Mouse (Mus musculus) embryo, embryonic 10 days (tissue): ENCODE measurements around the gene Caml.
"Not testable (repeated sequence)": the region's sequence is repeated elsewhere in the genome, so short reads cannot be mapped to it uniquely, and the experiment has no call there.

Experiments used
- DNase-seq: peaks from one replicate; pipeline ENCODE4 v3.0.0-alpha.2; 2015; ENCODE audit warnings: low spot score

Caml gene

DNA sequence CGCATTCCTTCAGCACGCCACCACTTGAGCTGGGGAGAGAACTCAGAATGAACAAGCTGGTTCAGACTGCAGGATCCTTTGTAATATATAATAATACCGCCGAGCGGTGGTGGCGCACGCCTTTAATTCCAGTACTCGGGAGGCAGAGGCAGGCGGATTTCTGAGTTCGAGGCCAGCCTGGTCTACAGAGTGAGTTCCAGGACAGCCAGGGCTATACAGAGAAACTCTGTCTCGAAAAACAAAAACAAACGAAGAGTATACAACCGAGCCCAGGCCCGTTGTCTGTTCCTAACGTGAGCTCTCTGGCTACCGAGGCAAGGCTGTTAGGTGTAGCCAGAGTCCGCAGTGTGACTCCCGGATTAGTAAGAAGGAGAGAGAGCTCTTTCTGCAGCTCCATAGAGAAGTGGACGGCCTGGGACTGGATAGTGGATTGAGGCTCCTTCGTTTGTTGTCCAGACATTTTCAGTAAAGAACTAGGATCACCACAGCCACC, 603 bp upstream of the Caml start:
- DNase-seq: not testable (repeated sequence)

DNA sequence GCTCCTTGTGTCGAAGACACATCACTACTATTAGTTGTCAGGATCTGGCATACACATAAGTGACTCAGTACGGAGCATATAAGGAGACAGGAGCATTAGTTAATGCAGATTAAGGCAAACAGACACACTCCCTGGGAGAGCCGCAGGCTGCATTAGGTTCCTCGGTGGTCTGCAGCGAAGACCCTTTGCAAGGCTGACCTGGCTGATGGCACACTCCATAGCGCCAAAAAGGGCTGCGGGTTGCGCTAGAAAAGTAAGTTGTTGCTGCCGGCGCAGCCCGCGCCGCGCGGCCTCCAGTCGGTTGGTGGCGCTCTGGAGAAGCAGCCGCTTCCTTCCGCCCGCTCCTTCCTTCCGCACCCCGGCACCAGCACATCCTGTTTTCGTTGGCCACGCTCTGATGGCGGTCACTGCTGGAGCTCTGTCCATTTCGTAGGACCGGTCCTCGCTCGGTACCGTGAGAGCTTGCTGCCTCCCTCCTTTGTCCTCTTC, 11.9 kb downstream of the Caml start, which contains the start of gene Ddx46:
Ddx46 (plus strand) TSS at position 389 of the 489 bp plus-strand sequence.
- DNase-seq: peak; percentile 92

DNA sequence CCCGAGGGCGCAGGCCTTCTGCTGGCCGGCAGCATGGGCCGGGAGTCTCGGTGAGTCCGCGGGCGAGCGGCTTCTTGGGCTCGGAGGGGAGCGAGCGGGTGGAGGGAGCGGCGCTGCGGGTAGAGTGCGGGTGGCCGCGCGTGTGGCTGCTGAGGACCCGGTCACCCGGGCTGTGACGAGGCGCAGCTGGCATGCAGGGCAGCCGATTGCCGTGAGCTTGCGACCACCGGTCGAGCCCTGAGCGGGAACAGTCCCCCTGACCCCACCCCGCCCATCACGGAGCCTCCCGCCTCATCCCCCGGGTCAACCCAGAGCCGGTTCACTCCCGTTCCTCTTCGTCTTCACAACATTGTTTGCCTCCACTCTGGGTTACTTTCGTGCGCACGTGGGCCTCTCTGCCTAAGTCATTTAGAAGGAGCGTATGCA, 12.4 kb downstream of the Caml start:
- DNase-seq: no peak

DNA sequence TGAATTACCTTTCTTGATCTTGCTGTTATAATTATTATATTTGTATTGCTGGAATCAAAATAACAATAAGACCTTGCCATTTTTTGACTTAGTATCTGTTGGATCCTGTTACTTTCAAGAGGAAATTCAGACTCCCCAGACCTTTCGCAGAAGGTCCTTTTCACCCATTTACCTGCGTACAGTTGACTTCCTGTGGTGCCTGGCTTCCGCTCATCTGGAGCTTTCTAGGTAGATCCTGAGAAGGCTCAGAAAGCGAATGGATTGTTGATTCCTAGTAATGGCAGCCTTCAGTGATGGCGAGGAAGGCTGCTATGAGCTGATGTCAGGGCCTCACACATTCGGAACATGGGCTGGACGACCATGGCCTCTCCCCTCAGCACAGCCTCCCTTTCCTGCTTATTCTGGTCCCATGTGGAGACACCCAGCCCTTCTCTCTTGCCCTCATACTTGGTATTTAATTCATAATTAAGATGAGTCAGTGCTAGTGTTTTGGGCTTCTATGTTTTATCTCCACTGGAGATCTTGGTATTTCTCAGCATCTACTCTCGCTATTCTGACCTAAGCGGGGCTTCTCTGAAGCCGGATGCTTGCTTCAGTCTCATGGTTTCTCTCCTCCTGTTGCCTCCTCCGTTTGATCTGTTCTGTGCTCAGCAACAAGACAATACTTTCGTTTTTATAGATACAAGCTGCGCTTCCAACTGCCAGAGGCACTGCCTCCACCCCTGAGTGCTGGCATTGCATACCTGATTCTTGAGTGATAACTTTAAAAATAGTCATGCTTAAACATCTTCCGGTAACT, 13.6 kb downstream of the Caml start:
- DNase-seq: no peak

DNA sequence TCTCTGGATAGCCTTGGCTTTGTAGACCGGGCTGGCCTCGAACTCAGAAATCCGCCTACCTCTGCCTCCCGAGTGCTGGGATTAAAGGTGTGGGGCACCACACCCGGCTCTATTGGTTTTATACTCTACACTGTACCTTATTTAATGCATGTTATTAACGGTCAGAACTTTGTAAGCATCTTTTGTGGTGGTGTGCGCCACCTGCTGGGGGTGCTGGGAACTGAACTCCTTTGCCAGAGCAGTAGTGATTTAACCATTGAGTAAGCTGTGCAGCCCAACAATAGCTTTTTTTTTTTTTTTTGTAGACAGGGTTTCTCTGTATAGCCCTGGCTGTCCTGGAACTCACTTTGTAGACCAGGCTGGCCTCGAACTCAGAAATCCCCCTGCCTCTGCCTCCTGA, 17.7 kb downstream of the Caml start:
- peak; percentile 73 for DNase-seq

DNA sequence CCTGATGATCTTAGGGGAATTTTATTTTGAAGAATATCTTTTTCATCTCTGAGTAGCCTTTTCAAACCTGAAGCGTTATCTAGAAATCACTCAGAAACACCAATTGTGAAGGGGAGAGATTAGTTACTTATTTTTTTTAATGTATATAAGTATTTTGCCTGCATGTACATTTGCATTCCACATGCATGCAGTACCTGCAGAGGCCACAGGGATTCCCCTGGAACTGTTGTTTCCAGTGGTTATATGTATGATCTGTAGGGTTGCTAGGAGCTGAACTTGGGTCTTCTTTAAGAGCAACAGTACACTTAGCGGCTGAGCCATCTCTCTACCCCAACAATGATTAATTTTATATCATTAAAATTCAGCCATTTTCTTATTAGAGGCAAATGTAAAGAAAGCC, 21.7 kb downstream of the Caml start:
- peak; percentile 41 for DNase-seq

DNA sequence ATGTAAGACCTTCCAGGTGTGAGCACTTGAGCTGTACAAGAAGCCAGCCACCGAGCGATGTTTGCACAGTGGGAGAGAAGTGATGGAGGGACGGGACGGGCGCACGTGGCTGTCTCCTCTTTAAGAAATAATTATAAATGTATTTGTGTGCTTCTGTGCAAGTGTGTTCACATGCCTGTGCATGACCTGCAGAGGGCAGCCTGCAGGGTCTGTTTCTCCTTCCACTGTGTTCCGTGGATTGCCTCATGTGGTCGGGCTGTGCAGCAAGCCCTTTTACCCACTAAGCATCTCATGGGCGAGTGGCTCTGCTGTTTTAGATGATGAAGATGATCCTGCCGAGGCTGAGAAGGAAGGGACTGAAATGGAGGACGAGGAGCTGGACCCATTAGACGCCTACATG, 27.3 kb downstream of the Caml start:
- no peak for DNase-seq

DNA sequence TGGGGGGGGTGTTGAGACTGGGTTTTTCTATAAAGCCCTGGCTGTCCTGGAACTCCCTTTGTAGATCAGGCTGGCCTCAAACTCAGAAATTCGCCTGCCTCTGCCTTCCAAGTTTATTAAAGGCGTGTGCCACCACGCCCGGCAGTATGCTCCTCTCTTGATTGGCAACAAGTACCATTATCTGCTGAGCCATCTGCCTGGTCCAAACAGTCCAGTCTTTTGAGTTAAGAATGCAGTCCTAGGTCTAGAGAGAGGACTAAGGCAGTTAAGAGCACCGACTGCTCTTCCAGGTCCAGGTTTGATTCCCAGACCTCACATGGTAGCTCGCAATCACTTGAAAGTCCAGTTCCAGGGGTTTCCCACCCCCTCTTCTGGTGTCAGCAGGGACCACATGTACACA, 28.2 kb downstream of the Caml start:
- DNase-seq: no peak

DNA sequence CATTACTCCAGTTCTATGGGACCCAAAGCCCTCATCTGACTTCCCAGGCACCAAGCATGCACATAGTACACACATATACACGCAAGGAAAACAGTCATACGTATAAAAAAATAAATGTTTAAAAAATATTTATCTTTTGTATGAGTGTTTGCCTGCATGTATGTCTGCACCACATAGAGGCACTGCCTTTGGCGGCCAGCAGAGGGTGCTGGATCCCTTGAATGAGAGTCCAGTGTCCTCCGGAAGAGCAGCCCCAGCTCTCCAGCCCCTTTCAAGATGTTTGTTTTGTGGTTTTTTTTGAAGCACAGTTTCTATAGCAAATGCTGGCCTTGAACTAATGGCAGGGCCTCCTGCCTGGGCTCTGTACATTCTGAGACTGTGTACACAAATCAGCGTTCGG, 45.7 kb downstream of the Caml start:
- peak; percentile 70 for DNase-seq

DNA sequence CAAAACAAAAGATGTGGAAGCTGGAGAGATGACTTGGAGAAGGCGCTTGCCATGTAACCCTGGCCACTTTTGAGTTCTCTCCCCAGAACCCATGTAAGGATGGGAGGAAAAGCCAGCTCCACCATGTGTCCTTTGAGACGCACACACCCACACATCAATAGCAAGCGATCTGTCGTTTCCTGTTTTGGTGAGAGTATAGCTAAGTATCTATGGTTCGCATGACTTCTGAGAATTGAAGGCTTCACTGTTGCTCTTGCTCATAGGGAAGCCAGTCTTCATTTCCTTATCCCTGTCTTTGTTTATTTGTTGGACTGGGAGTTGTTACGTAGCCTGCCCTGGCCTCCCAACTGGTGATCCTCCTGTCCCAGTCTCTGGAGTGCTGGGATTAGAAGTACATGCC, 49.9 kb downstream of the Caml start:
- no peak for DNase-seq

DNA sequence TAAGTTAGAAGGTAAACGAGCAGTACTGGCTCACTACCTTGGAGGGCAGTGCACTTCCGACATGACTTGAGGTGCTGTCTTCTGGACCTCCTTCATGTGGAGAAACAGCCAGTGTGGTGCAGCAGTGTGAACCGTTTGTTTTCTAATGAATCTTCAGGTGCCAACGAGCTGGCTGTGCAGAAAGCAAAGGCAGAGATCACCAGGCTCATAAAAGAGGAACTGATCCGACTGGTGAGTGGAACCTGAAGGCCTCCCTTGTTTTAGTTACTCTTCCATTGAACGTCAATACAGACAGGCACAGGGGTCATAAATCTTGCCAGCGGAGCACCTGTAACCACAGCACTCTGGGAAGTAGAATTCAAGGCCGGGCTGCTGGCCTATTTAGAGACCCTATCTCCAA, 54.6 kb downstream of the Caml start:
- no peak for DNase-seq
